Comparison of ENCODE assay signal across 10 mouse cellular contexts in genomic region chr16:96757588-96758313, GRCm38 (mm10).
A peak's percentile ranks its signal among the peaks of the same experiment; 100 is the strongest.
DNase-seq lines count a peak whose midpoint lies in the region; ATAC-seq and TF ChIP-seq lines count a peak whose summit lies in the region.
"Had no signal": no experiment of that assay in that cellular context is flagged by ENCODE, and none has a peak within 500 bp of the region (broad histone marks: within the 10 kb centered on the region; RNA-seq: fewer than 3 reads in every experiment).

No protein-coding gene starts in this region.

- no peak overlapping the region for H3K4me3 ChIP-seq in hindbrain, embryonic 13.5 days
- no peak overlapping the region for H3K4me3 ChIP-seq in neural tube, embryonic 14.5 days (ENCODE audit: low read depth, low read length)
- H3K4me3 ChIP-seq in cerebellum, adult 2 months (replicated peaks; ENCODE audit: insufficient read depth, low read depth, low read length) = no peak overlapping the region

- WGBS in hindbrain, embryonic 13.5 days = 10% methylated on average over 9 of the region's 9 CpGs
- 4% methylated on average over 9 of the region's 9 CpGs for WGBS in neural tube, embryonic 14.5 days
- 17% methylated on average over 9 of the region's 9 CpGs for WGBS in cerebellum, adult 2 months

- peaks cover 60% of the 10 kb centered on the region for H3K4me1 ChIP-seq in hindbrain, embryonic 13.5 days (replicated peaks)
- H3K4me1 ChIP-seq in neural tube, embryonic 14.5 days (ENCODE audit: control insufficient read depth, insufficient read depth, low read length) = peaks cover 28% of the 10 kb centered on the region
- no peaks in the 10 kb centered on the region; the same call in 1 of the 2 replicates for H3K4me1 ChIP-seq in cerebellum, adult 2 months (ENCODE audit: control insufficient read depth, insufficient read depth, low read length)

- H3K4me2 ChIP-seq in hindbrain, embryonic 13.5 days = 0 out of 2 replicates have a peak overlapping the region, but pooled peaks have one; percentile 15
- peak overlapping the region; percentile 14; the same call in 1 of the 2 replicates for H3K4me2 ChIP-seq in neural tube, embryonic 14.5 days (ENCODE audit: low read depth, low read length)

- H3K27ac ChIP-seq in hindbrain, embryonic 13.5 days = peak overlapping the region; percentile 78
- H3K27ac ChIP-seq in neural tube, embryonic 14.5 days (ENCODE audit: low read depth, low read length) = peak overlapping the region; percentile 73
- H3K27ac ChIP-seq in cerebellum, adult 2 months (ENCODE audit: insufficient read depth, low read length) = no peak overlapping the region

- peak; percentile 8 for DNase-seq in kidney, postnatal 10 days
- no peak for DNase-seq in kidney, adult 11 months
- DNase-seq in embryo, embryonic 11 days = peak; percentile 14
- DNase-seq in cerebellum, adult 2 months = no peak
- DNase-seq: adrenal gland, postnatal 36 days; gastrocnemius, postnatal 10 days; kidney, adult 9 months had no signal

- H3K9me3 ChIP-seq in hindbrain, embryonic 13.5 days = no peaks in the 10 kb centered on the region
- no peaks in the 10 kb centered on the region for H3K9me3 ChIP-seq in neural tube, embryonic 14.5 days (ENCODE audit: control insufficient read depth, low read length)

- H3K27me3 ChIP-seq in hindbrain, embryonic 13.5 days = no peaks in the 10 kb centered on the region
- no peaks in the 10 kb centered on the region for H3K27me3 ChIP-seq in neural tube, embryonic 14.5 days (ENCODE audit: control insufficient read depth, insufficient read depth, low read length)
- no peaks in the 10 kb centered on the region; the same call in 1 of the 2 replicates for H3K27me3 ChIP-seq in cerebellum, adult 2 months (ENCODE audit: control insufficient read depth, insufficient read depth, low read length)

- H3K9ac ChIP-seq in hindbrain, embryonic 13.5 days = peak overlapping the region; percentile 36; the same call in 1 of the 2 replicates
- 0 out of 2 replicates have a peak overlapping the region, but pooled peaks have one; percentile 21 for H3K9ac ChIP-seq in neural tube, embryonic 14.5 days (replicated peaks; ENCODE audit: low read depth, low read length)

- TF ChIP-seq POLR2A in cerebellum, adult 2 months (IDR thresholded peaks at IDR 0.05; ENCODE audit: borderline replicate concordance, insufficient read depth, low read length) = no peak

- ATAC-seq in hindbrain, embryonic 13.5 days (ENCODE audit: low FRiP score) = no peak
- ATAC-seq in neural tube, embryonic 14.5 days (ENCODE audit: low read depth) = 0 out of 2 replicates have a peak, but pooled peaks have one; percentile 5
- ATAC-seq in inflammation-experienced regulatory T-cells, adult 6 months = no peak

- H3K36me3 ChIP-seq in hindbrain, embryonic 13.5 days = no peaks in the 10 kb centered on the region
- H3K36me3 ChIP-seq in neural tube, embryonic 14.5 days (ENCODE audit: control insufficient read depth, insufficient read depth, low read length) = no peaks in the 10 kb centered on the region

- no peak for TF ChIP-seq CTCF in cerebellum, adult 2 months (IDR thresholded peaks at IDR 0.05; ENCODE audit: borderline replicate concordance, insufficient read depth, low read depth, low read length)

Comparison
In these comparisons a context has a peak if more than half of its experiments do, and no peak if none do; other contexts are left out.
1. DNase-seq: peak in kidney, postnatal 10 days (single experiment) and embryo, embryonic 11 days (single experiment); none in kidney, adult 11 months (single experiment) and cerebellum, adult 2 months (0 of 2).